Mouse (Mus musculus) lung, adult 10 weeks (tissue): ENCODE results near the gene Samsn1. TPM values are rescaled to one million over a fixed set of nuclear protein-coding genes. Genes with fewer than 3 reads are reported as not detected.

Experiments
- polyA plus RNA-seq: library from polyadenylated mRNA; stranded (reverse); fragments of 350-450 nt; fragmentation: Illumina TruSeq; extraction: RNeasy Lipid Tissue Mini Kit (QIAGEN cat#74804); gene quantifications from one replicate; pipeline ENCODE4 v1.2.3, GENCODE M21; 2014; ENCODE audit warnings: low read depth, low replicate concordance; ENCODE audit not compliant: insufficient read depth

The Samsn1 gene
- 9.5 TPM for polyA plus RNA-seq

GRCm38 (mm10) chr16:76022181-76022580, at the start of gene Samsn1:
Samsn1 (minus strand) TSS chr16:76022281.

